Mouse (Mus musculus): ENCODE results near the gene Tspan6. TPM values are rescaled to one million over a fixed set of nuclear protein-coding genes. Genes with fewer than 3 reads are reported as not detected.

Tspan6 gene
- 2.1 TPM for total RNA-seq (2023)

GRCm38 (mm10) chrX:133898014-133898542 is at the start of gene Tspan6:
Tspan6 (minus strand) TSS chrX:133898429.

GRCm38 (mm10) chrX:133908261-133908660 is 10.0 kb upstream of the Tspan6 start, which contains the start of gene Srpx2:
Srpx2 (plus strand) TSS chrX:133908426.

GRCm38 (mm10) chrX:133850680-133851079 is 47.5 kb downstream of the Tspan6 start, which contains the start of gene Tnmd:
Tnmd (plus strand) TSS chrX:133850980.

Other genes with a start within 250 kb of the Tspan6 start
- gene Pcdh19, start 209.4 kb downstream of the Tspan6 start, total RNA-seq (2023), result not detected
- not detected for gene Tnmd, start 47.4 kb downstream of the Tspan6 start, total RNA-seq (2023)
- gene Srpx2, start 10.0 kb upstream of the Tspan6 start, total RNA-seq (2023), result not detected
- gene Sytl4, start 83.4 kb upstream of the Tspan6 start, total RNA-seq (2023), result not detected
- 48.0 TPM for gene Cstf2, start 160.8 kb upstream of the Tspan6 start, total RNA-seq (2023)

Data from CD8-positive naive resting alpha-beta T cell, adult 57 days (primary cell).